Mouse (Mus musculus): ENCODE data around the gene Klkb1. TPM values are rescaled to one million over a fixed set of nuclear protein-coding genes. Genes with fewer than 3 reads are reported as not detected.

Klkb1 gene
- polyA plus RNA-seq, 1 experiment from 2014 or later: not detected

DNA sequence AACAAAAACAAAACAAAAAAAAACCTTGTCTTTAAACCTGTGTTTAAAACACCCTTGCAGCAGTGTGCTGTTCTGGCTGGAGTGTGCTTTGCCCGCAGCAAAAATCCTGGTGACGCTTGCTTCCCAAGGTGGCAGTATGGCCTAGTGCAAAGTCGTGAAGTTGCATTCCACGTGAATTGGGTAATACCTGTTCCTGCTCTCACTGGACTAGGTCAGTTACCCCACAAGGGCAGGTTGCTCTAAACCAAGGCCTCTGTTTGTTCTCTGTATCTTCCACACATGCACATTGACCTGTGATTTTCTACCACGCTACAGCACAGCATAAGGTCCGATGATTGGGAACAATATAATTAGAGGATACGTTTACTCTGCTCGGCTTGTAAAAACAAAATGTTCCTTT lies 13.0 kb downstream of the Klkb1 start:
- no peak for DNase-seq (ENCODE audit: low spot score)
- no peaks in the 10 kb centered on the region for H3K4me1 ChIP-seq (replicated peaks; ENCODE audit: control insufficient read depth, insufficient read depth, low read length)
- no peak overlapping the region for H3K27ac ChIP-seq
- WGBS: 86% methylated on average over 8 of the region's 8 CpGs
- H3K4me3 ChIP-seq (replicated peaks; ENCODE audit: low read length): no peak overlapping the region
- no peaks in the 10 kb centered on the region for H3K36me3 ChIP-seq (replicated peaks; ENCODE audit: control insufficient read depth, insufficient read depth)
- no peak overlapping the region for H3K9ac ChIP-seq
- ATAC-seq (ENCODE audit: low FRiP score): no peak
- no peaks in the 10 kb centered on the region for H3K9me3 ChIP-seq (ENCODE audit: control insufficient read depth, low read length)
- H3K4me2 ChIP-seq (replicated peaks): no peak overlapping the region
- no peaks in the 10 kb centered on the region for H3K27me3 ChIP-seq (ENCODE audit: control insufficient read depth, insufficient read depth, low read length)

DNA sequence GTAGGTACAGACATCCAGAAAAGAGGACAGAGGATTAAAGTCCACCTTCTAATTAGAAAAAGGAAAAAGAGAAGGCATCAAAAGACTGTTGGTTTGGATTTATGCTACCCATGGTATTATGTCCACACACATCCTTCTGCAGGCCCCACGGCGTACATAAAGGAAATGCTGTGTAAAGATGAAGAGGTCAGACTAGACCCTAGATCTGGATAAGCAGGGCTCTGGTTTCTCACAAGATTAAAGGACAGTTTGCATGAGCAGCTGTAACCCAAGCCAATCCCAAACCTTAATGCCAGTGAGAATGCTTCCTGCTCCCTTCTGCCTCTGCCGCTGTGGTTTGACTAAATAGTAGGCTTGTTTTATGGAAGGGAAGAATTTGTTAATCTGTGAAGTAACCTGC lies 17.2 kb downstream of the Klkb1 start:
- Histone ChIP-seq H3K27me3 (ENCODE audit: control insufficient read depth, insufficient read depth, low read length) (no peaks in the 10 kb centered on the region), H3K4me1 (replicated peaks; ENCODE audit: control insufficient read depth, insufficient read depth, low read length) (no peaks in the 10 kb centered on the region), H3K9ac (no peak overlapping the region), H3K4me2 (replicated peaks) (no peak overlapping the region), H3K9me3 (ENCODE audit: control insufficient read depth, low read length) (no peaks in the 10 kb centered on the region), H3K36me3 (replicated peaks; ENCODE audit: control insufficient read depth, insufficient read depth) (no peaks in the 10 kb centered on the region), H3K4me3 (replicated peaks; ENCODE audit: low read length) (no peak overlapping the region), H3K27ac (no peak overlapping the region)
- DNase-seq (ENCODE audit: low spot score) (no peak), ATAC-seq (ENCODE audit: low FRiP score) (no peak)
- WGBS: 85% methylated on average over 3 of the region's 3 CpGs

DNA sequence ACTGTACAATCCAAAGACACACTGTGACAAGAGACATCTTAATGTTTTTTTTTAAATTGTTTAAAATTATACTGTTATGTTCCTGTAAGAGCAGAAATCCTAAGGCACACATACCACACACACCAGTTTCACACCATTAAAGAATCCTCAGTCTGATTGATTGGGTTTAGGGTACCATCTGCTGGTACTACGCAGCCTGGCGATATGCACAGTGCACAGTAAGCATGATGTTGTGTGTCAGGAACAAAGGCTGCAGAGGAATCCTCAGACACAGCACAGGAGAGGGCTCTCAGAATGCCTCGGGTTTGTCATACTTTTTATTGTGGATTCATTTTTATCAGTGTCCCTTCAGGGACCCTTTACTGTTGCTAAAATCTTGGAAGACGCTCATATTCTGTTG lies 20.3 kb downstream of the Klkb1 start:
- Histone ChIP-seq H3K4me2 (replicated peaks) (no peak overlapping the region), H3K27ac (no peak overlapping the region), H3K4me3 (replicated peaks; ENCODE audit: low read length) (no peak overlapping the region), H3K4me1 (replicated peaks; ENCODE audit: control insufficient read depth, insufficient read depth, low read length) (no peaks in the 10 kb centered on the region), H3K9me3 (ENCODE audit: control insufficient read depth, low read length) (no peaks in the 10 kb centered on the region), H3K27me3 (ENCODE audit: control insufficient read depth, insufficient read depth, low read length) (no peaks in the 10 kb centered on the region), H3K9ac (no peak overlapping the region), H3K36me3 (replicated peaks; ENCODE audit: control insufficient read depth, insufficient read depth) (no peaks in the 10 kb centered on the region)
- no peak for ATAC-seq (ENCODE audit: low FRiP score)
- WGBS: 85% methylated on average over 4 of the region's 4 CpGs
- no peak for DNase-seq (ENCODE audit: low spot score)

DNA sequence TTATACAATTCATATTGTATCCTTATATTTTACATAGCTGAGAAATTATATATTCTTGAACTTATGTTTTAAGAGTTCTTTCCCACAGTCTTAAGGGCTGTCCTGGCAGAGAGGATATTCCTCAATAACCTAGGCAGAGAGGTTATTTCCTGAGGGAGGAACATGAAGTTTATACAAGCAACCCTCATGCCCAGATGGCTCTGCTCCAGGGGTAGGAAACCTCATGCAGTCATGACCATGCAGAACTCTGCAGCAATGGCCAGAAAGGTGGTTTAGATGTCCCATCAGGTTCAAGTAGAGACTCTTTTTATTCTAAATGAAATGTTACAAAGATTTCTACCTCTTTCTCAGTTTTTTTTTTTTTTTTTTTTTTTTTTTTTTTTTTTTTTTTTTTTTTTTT lies 25.6 kb downstream of the Klkb1 start:
- Histone ChIP-seq H3K4me2 (replicated peaks) (no peak overlapping the region), H3K36me3 (replicated peaks; ENCODE audit: control insufficient read depth, insufficient read depth) (no peaks in the 10 kb centered on the region), H3K9ac (no peak overlapping the region), H3K9me3 (ENCODE audit: control insufficient read depth, low read length) (0 out of 2 replicates have a peak, but pooled peaks cover 3% of the 10 kb centered on the region), H3K4me3 (replicated peaks; ENCODE audit: low read length) (no peak overlapping the region), H3K4me1 (replicated peaks; ENCODE audit: control insufficient read depth, insufficient read depth, low read length) (no peaks in the 10 kb centered on the region), H3K27me3 (ENCODE audit: control insufficient read depth, insufficient read depth, low read length) (no peaks in the 10 kb centered on the region), H3K27ac (no peak overlapping the region)
- DNase-seq (ENCODE audit: low spot score) (no peak), ATAC-seq (ENCODE audit: low FRiP score) (no peak)

DNA sequence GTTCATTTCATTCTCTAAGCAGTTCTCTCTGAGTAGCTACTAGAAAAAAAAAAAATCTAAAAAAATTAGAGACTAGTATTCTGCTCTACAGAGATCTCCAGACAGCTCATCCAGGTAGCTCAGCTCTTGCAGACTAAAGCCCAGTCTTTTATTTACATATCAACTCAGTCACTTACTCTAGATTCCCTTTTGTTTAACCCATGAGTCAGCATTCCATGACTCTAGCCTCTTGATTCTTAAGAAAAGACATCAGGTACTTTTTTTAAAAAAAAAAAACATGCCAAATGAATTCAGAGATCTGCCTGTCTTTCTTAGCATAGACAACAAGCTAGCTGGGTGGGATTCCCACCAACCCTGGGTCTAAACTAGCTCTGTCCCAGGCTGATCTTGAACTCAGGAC lies 26.2 kb downstream of the Klkb1 start:
- H3K36me3 ChIP-seq (replicated peaks; ENCODE audit: control insufficient read depth, insufficient read depth): no peaks in the 10 kb centered on the region
- H3K4me1 ChIP-seq (replicated peaks; ENCODE audit: control insufficient read depth, insufficient read depth, low read length): no peaks in the 10 kb centered on the region
- no peak overlapping the region for H3K4me3 ChIP-seq (replicated peaks; ENCODE audit: low read length)
- H3K9ac ChIP-seq: no peak overlapping the region
- no peaks in the 10 kb centered on the region for H3K27me3 ChIP-seq (ENCODE audit: control insufficient read depth, insufficient read depth, low read length)
- 0 out of 2 replicates have a peak, but pooled peaks cover 3% of the 10 kb centered on the region for H3K9me3 ChIP-seq (ENCODE audit: control insufficient read depth, low read length)
- no peak overlapping the region for H3K4me2 ChIP-seq (replicated peaks)
- ATAC-seq (ENCODE audit: low FRiP score) (no peak), DNase-seq (ENCODE audit: low spot score) (no peak)
- H3K27ac ChIP-seq: no peak overlapping the region

DNA sequence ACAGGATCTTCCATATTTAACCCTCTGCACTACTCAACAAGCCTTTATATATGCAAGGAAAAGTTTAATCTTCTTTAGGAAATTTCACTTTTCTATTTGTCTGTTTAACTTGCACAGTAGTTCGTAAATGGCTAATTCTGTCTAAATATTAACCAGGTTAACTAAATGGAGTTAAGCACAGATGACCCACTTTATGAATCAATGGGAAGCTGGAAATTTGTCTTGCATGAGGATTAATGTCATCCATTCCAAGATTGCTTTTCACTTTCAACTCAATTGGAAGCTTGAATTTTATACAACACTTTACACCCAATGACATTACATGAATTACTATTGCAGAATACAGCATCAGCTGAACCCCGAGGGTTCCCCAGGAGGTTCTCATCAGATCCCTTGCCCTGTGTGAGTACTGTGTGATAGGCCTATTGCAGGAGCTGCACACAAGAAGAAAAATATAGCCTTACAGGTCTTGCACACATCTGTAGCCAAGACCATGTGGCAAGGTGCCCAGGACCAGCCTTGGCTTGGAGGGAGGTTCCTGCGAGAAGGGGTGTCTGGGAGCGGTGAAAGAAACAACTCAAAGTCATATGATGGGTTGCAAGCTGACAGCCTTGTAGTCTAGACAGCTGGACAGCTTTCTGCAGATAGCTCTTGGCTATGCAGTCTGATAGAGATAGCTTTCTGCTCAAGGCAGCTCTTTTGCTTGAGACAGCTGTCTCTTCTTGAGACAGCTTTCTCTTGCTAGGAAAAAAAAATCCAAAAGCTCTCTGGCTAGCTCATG lies 26.9 kb downstream of the Klkb1 start:
- no peak overlapping the region for H3K4me2 ChIP-seq (replicated peaks)
- no peak for ATAC-seq (ENCODE audit: low FRiP score)
- H3K27ac ChIP-seq: no peak overlapping the region
- no peak overlapping the region for H3K9ac ChIP-seq
- H3K27me3 ChIP-seq (ENCODE audit: control insufficient read depth, insufficient read depth, low read length): no peaks in the 10 kb centered on the region
- 91% methylated on average over 4 of the region's 4 CpGs for WGBS
- no peak for DNase-seq (ENCODE audit: low spot score)
- no peaks in the 10 kb centered on the region for H3K4me1 ChIP-seq (replicated peaks; ENCODE audit: control insufficient read depth, insufficient read depth, low read length)
- 0 out of 2 replicates have a peak, but pooled peaks cover 3% of the 10 kb centered on the region for H3K9me3 ChIP-seq (ENCODE audit: control insufficient read depth, low read length)
- no peak overlapping the region for H3K4me3 ChIP-seq (replicated peaks; ENCODE audit: low read length)
- no peaks in the 10 kb centered on the region for H3K36me3 ChIP-seq (replicated peaks; ENCODE audit: control insufficient read depth, insufficient read depth)

DNA sequence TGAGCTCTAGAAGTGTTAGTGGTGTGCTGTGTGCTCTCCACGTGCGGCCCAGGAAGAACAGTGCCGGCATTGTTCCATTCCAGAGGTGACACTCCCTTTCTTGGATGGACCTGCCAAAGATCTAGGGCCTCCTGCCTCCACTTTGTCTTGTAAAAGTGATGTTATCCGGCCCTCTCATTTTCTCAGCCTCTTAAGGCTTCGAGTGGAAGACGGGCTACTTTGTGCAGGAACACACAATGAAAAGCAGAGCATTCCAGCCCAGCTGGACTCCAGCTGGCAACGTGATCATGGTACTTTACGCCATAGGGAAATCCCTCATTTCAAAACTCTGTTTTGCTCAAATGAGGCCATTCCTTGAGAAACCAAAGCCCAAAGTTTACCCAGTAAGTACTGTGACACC lies 27.7 kb downstream of the Klkb1 start:
- no peaks in the 10 kb centered on the region for H3K36me3 ChIP-seq (replicated peaks; ENCODE audit: control insufficient read depth, insufficient read depth)
- H3K9me3 ChIP-seq (ENCODE audit: control insufficient read depth, low read length): 0 out of 2 replicates have a peak, but pooled peaks cover 3% of the 10 kb centered on the region
- WGBS: 56% methylated on average over 8 of the region's 8 CpGs
- H3K4me2 ChIP-seq (replicated peaks): no peak overlapping the region
- no peak overlapping the region for H3K4me3 ChIP-seq (replicated peaks; ENCODE audit: low read length)
- H3K27ac ChIP-seq: no peak overlapping the region
- DNase-seq (ENCODE audit: low spot score) (no peak), ATAC-seq (ENCODE audit: low FRiP score) (no peak)
- H3K9ac ChIP-seq: no peak overlapping the region
- H3K27me3 ChIP-seq (ENCODE audit: control insufficient read depth, insufficient read depth, low read length): no peaks in the 10 kb centered on the region
- H3K4me1 ChIP-seq (replicated peaks; ENCODE audit: control insufficient read depth, insufficient read depth, low read length): no peaks in the 10 kb centered on the region

DNA sequence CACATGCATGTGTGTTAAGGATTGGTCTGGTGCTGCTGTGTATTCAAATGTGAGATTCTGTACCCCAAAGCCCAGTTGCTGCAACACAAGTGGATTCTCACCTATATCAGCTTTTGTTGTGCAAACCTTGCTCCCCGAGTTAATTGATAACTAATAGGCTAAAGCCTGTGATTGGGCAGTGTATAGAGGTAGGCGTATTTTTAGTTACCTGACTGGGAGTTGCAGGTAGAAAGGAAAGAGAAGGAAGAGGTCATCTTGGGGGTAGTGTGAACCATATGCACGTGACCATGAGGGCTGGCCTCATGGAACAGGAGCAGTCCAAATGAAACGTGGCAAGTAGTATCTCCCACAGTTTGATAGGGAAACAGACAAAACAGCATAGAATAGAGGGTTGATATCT lies 29.7 kb downstream of the Klkb1 start:
- H3K4me2 ChIP-seq (replicated peaks): no peak overlapping the region
- H3K9me3 ChIP-seq (ENCODE audit: control insufficient read depth, low read length): 0 out of 2 replicates have a peak, but pooled peaks cover 3% of the 10 kb centered on the region
- H3K9ac ChIP-seq: no peak overlapping the region
- WGBS: 90% methylated on average over 4 of the region's 4 CpGs
- no peaks in the 10 kb centered on the region for H3K36me3 ChIP-seq (replicated peaks; ENCODE audit: control insufficient read depth, insufficient read depth)
- no peaks in the 10 kb centered on the region for H3K4me1 ChIP-seq (replicated peaks; ENCODE audit: control insufficient read depth, insufficient read depth, low read length)
- DNase-seq (ENCODE audit: low spot score) (no peak), ATAC-seq (ENCODE audit: low FRiP score) (no peak)
- no peaks in the 10 kb centered on the region for H3K27me3 ChIP-seq (ENCODE audit: control insufficient read depth, insufficient read depth, low read length)
- no peak overlapping the region for H3K4me3 ChIP-seq (replicated peaks; ENCODE audit: low read length)
- no peak overlapping the region for H3K27ac ChIP-seq

DNA sequence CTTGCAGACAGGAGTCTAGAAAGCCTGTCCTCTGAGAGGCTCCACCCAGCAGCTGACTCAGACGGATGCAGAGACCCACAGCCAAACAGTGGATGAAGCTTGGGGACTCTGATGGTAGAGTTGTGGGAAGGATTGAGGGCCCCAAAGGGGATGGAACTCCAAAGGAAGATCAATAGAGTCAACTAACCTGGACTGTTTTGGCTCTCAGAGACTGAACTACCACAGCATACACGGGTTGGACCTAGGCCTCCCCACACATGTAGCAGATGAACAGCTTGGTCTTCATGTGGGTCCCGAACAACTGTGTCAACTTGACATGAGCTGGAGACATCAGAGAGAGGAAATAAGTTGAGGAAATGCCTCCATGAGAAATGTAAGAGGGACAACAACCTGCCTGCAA lies 31.8 kb downstream of the Klkb1 start:
- Histone ChIP-seq H3K27me3 (ENCODE audit: control insufficient read depth, insufficient read depth, low read length) (no peaks in the 10 kb centered on the region), H3K4me3 (replicated peaks; ENCODE audit: low read length) (no peak overlapping the region), H3K9me3 (ENCODE audit: control insufficient read depth, low read length) (0 out of 2 replicates have a peak, but pooled peaks cover 3% of the 10 kb centered on the region), H3K4me1 (replicated peaks; ENCODE audit: control insufficient read depth, insufficient read depth, low read length) (no peaks in the 10 kb centered on the region), H3K4me2 (replicated peaks) (no peak overlapping the region), H3K27ac (no peak overlapping the region), H3K9ac (no peak overlapping the region), H3K36me3 (replicated peaks; ENCODE audit: control insufficient read depth, insufficient read depth) (no peaks in the 10 kb centered on the region)
- WGBS: 92% methylated on average over 3 of the region's 3 CpGs
- no peak for ATAC-seq (ENCODE audit: low FRiP score)
- DNase-seq (ENCODE audit: low spot score): no peak

DNA sequence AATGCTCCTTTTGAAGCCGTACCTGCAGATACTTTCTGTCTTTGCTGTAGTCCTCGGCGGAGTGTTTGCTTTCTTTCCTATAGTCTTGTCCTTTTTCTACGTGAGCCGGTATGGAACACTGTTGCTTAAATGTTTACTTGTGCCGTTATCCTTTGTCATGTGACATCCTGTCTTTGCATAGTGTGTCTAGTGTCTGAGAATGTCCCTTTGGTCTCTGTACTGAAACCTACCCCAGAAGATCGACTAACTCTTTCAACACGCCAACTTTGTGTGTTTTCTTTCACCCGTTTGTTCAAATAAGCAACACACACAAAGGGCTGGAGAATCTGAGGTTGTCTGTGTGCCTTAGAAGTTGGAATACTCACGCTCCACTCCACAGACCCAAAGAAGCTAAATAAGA lies 32.7 kb downstream of the Klkb1 start, which contains the start of gene F11:
TSS of gene F11 (minus strand) at position 112 of the 400 bp plus-strand sequence.
- Histone ChIP-seq H3K27me3 (ENCODE audit: control insufficient read depth, insufficient read depth, low read length) (no peaks in the 10 kb centered on the region), H3K36me3 (replicated peaks; ENCODE audit: control insufficient read depth, insufficient read depth) (no peaks in the 10 kb centered on the region), H3K9me3 (ENCODE audit: control insufficient read depth, low read length) (0 out of 2 replicates have a peak, but pooled peaks cover 3% of the 10 kb centered on the region), H3K4me3 (replicated peaks; ENCODE audit: low read length) (no peak within 1 kb of the TSS), H3K9ac (no peak within 1 kb of the TSS), H3K27ac (no peak within 1 kb of the TSS), H3K4me2 (replicated peaks) (no peak within 1 kb of the TSS), H3K4me1 (replicated peaks; ENCODE audit: control insufficient read depth, insufficient read depth, low read length) (no peaks in the 10 kb centered on the region)
- no peak for ATAC-seq (ENCODE audit: low FRiP score)
- 87% methylated on average over 10 of the region's 10 CpGs for WGBS
- DNase-seq (ENCODE audit: low spot score): no peak
